In the genomic region with DNA sequence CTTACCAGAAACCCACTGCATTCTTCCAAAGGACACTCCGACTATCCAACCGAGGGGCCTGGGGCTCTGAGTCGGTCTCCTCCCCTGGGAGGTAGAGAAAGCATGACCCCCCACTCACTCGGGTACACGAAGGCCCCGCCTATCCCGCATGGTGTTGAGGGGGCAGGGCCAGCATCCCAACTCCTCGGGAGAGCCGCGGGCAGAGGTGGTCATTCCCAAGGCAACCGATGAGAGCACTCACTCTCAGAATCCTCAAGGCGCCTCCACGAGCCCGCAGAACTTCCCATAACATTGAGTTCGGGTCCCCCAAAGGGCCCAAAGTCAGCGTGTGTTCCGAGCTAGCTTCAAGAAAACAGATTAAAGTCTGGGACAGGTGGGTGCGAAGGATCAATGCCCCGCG, we compare ENCODE assay signal across 7 mouse cellular contexts. TPM values are rescaled to one million over a fixed set of nuclear protein-coding genes. Genes with fewer than 3 reads are reported as not detected.
DNase-seq lines count a peak whose midpoint lies in the region; ATAC-seq and TF ChIP-seq lines count a peak whose summit lies in the region.

No protein-coding gene starts in this region.

- 1% methylated on average over 20 of the region's 20 CpGs for WGBS in cerebellum, adult 2 months
- 1% methylated on average over 20 of the region's 20 CpGs for WGBS in forebrain, embryonic 16.5 days
- 15% methylated on average over 20 of the region's 20 CpGs for WGBS in macrophage (ENCODE audit: missing documents)

- peak overlapping the region; percentile 68 for H3K9ac ChIP-seq in forebrain, embryonic 16.5 days (replicated peaks; ENCODE audit: low read depth, low read length)

- H3K27ac ChIP-seq in cerebellum, adult 2 months (ENCODE audit: insufficient read depth, low read length) = no peak overlapping the region
- H3K27ac ChIP-seq in forebrain, embryonic 16.5 days (ENCODE audit: low read length) = no peak overlapping the region
- peak overlapping the region; percentile 94 for H3K27ac ChIP-seq in macrophage

- no peak for TF ChIP-seq CTCF in cerebellum, adult 2 months (IDR thresholded peaks at IDR 0.05; ENCODE audit: borderline replicate concordance, insufficient read depth, low read depth, low read length)

- peak overlapping the region; percentile 91 for H3K4me2 ChIP-seq in forebrain, embryonic 16.5 days (ENCODE audit: low read length)

- no peaks in the 10 kb centered on the region for H3K27me3 ChIP-seq in cerebellum, adult 2 months (ENCODE audit: control insufficient read depth, insufficient read depth, low read length)
- 0 out of 2 replicates have a peak, but pooled peaks cover 5% of the 10 kb centered on the region for H3K27me3 ChIP-seq in forebrain, embryonic 16.5 days (replicated peaks; ENCODE audit: control insufficient read depth, insufficient read depth, low read length)

- TF ChIP-seq POLR2A in cerebellum, adult 2 months (IDR thresholded peaks at IDR 0.05; ENCODE audit: borderline replicate concordance, insufficient read depth, low read length) = no peak

- H3K36me3 ChIP-seq in forebrain, embryonic 16.5 days (ENCODE audit: control insufficient read depth, insufficient read depth) = no peaks in the 10 kb centered on the region
- peaks cover 38% of the 10 kb centered on the region for H3K36me3 ChIP-seq in macrophage (ENCODE audit: inconsistent target)

- H3K4me1 ChIP-seq in cerebellum, adult 2 months (ENCODE audit: control insufficient read depth, insufficient read depth, low read length) = no peaks in the 10 kb centered on the region
- H3K4me1 ChIP-seq in forebrain, embryonic 16.5 days (replicated peaks; ENCODE audit: control insufficient read depth, insufficient read depth, low read length) = peaks cover 16% of the 10 kb centered on the region

- peak; percentile 50 for ATAC-seq in forebrain, embryonic 16.5 days

- DNase-seq in spleen, adult 18-20 months = peak; percentile 20
- DNase-seq in spleen, adult 12 weeks (ENCODE audit: low spot score) = no peak
- peak in 1 of 2 experiments; percentile 47 for DNase-seq in cerebellum, adult 2 months
- peak; percentile 39 to 76 for DNase-seq in kidney, postnatal 25 days
- DNase-seq in thymus, postnatal 14 days = peak; percentile 48

- H3K4me3 ChIP-seq in cerebellum, adult 2 months (replicated peaks; ENCODE audit: insufficient read depth, low read depth, low read length) = peak overlapping the region; percentile 80
- peak overlapping the region; percentile 65 for H3K4me3 ChIP-seq in forebrain, embryonic 16.5 days (replicated peaks; ENCODE audit: low read length)
- peak overlapping the region; percentile 72 for H3K4me3 ChIP-seq in macrophage (ENCODE audit: inconsistent target)

- H3K9me3 ChIP-seq in forebrain, embryonic 16.5 days (ENCODE audit: control insufficient read depth, low read length) = no peaks in the 10 kb centered on the region

- H3K79me2 ChIP-seq in macrophage (ENCODE audit: inconsistent target) = peaks cover 92% of the 10 kb centered on the region

RNA-seq across cellular contexts. Expression of a gene that starts 2.0 kb away (rescaled TPM):
- polyA plus RNA-seq in cerebellum, adult 2 months (2012; rRNA removed) = 0.87 and 0.98 TPM in 2 replicates
- 0.29 and 0.77 TPM in 2 replicates for polyA plus RNA-seq in forebrain, embryonic 16.5 days (2015; fragmentation: Nextera tagmentation; extraction: Ambion mirVana)
- total RNA-seq in macrophage (2018; cell fraction: chromatin; rRNA removed) = 100 to 1,000 TPM in 25 of 26 experiments, 10 to 100 TPM in 1; 91.4 to 389 (median 168) TPM
- 100 to 1,000 TPM in 2 of 26 experiments, 10 to 100 TPM in 24; 48.9 to 110 (median 75.0) TPM for total RNA-seq in macrophage (2018; cell fraction: cytosol; rRNA removed)
- total RNA-seq in macrophage (2018; cell fraction: nucleus; rRNA removed) = 100 to 1,000 TPM; 123 to 332 (median 182) TPM
- polyA plus RNA-seq in macrophage (2018) = 51.3 to 183 TPM (median 99.8 TPM) in 3 replicates

RNA-seq across cellular contexts. Expression of a gene that starts 2.9 kb away (rescaled TPM):
- polyA plus RNA-seq in cerebellum, adult 2 months (2012; rRNA removed) = 38.1 and 44.2 TPM in 2 replicates
- polyA plus RNA-seq in forebrain, embryonic 16.5 days (2015; fragmentation: Nextera tagmentation; extraction: Ambion mirVana) = 34.4 and 37.3 TPM in 2 replicates
- 1,000 to 10,000 TPM in 5 of 26 experiments, 100 to 1,000 TPM in 21; 398 to 3,038 (median 601) TPM for total RNA-seq in macrophage (2018; cell fraction: chromatin; rRNA removed)
- total RNA-seq in macrophage (2018; cell fraction: cytosol; rRNA removed) = 100 to 1,000 TPM; 117 to 211 (median 152) TPM
- total RNA-seq in macrophage (2018; cell fraction: nucleus; rRNA removed) = 1,000 to 10,000 TPM in 3 of 26 experiments, 100 to 1,000 TPM in 23; 244 to 1,983 (median 383) TPM
- 81.0 to 165 TPM (median 104 TPM) in 3 replicates for polyA plus RNA-seq in macrophage (2018)

RNA-seq across cellular contexts. Expression of a gene that starts 12.0 kb away (rescaled TPM):
- not detected in 2 replicates for polyA plus RNA-seq in cerebellum, adult 2 months (2012; rRNA removed)
- polyA plus RNA-seq in forebrain, embryonic 16.5 days (2015; fragmentation: Nextera tagmentation; extraction: Ambion mirVana) = not detected in 2 replicates
- total RNA-seq in macrophage (2018; cell fraction: chromatin; rRNA removed) = 100 to 1,000 TPM in 7 of 26 experiments, 10 to 100 TPM in 8, 1 to 10 TPM in 7, not detected in 4; 1.5 to 279 (median 15.6) TPM
- total RNA-seq in macrophage (2018; cell fraction: cytosol; rRNA removed) = 100 to 1,000 TPM in 2 of 26 experiments, 10 to 100 TPM in 9, 1 to 10 TPM in 13, under 1 TPM in 2; 0.60 to 133 (median 8.8) TPM
- total RNA-seq in macrophage (2018; cell fraction: nucleus; rRNA removed) = 100 to 1,000 TPM in 6 of 26 experiments, 10 to 100 TPM in 12, 1 to 10 TPM in 8; 2.2 to 494 (median 26.4) TPM
- polyA plus RNA-seq in macrophage (2018) = 1.1 to 2.6 TPM (median 1.2 TPM) in 3 replicates

RNA-seq across cellular contexts. Expression of a gene that starts 16.5 kb away (rescaled TPM):
- 115 and 116 TPM in 2 replicates for polyA plus RNA-seq in cerebellum, adult 2 months (2012; rRNA removed)
- polyA plus RNA-seq in forebrain, embryonic 16.5 days (2015; fragmentation: Nextera tagmentation; extraction: Ambion mirVana) = 181 and 190 TPM in 2 replicates
- total RNA-seq in macrophage (2018; cell fraction: chromatin; rRNA removed) = 100 to 1,000 TPM in 8 of 26 experiments, 10 to 100 TPM in 18; 46.7 to 177 (median 87.6) TPM
- total RNA-seq in macrophage (2018; cell fraction: cytosol; rRNA removed) = 100 to 1,000 TPM; 120 to 188 (median 148) TPM
- 100 to 1,000 TPM in 20 of 26 experiments, 10 to 100 TPM in 6; 68.5 to 233 (median 125) TPM for total RNA-seq in macrophage (2018; cell fraction: nucleus; rRNA removed)
- polyA plus RNA-seq in macrophage (2018) = 124 to 206 TPM (median 173 TPM) in 3 replicates

RNA-seq across cellular contexts. Expression of a gene that starts 47.9 kb away (rescaled TPM):
- polyA plus RNA-seq in cerebellum, adult 2 months (2012; rRNA removed) = 9.3 and 10.6 TPM in 2 replicates
- 5.2 and 5.7 TPM in 2 replicates for polyA plus RNA-seq in forebrain, embryonic 16.5 days (2015; fragmentation: Nextera tagmentation; extraction: Ambion mirVana)
- total RNA-seq in macrophage (2018; cell fraction: chromatin; rRNA removed) = 100 to 1,000 TPM in 11 of 26 experiments, 10 to 100 TPM in 13, 1 to 10 TPM in 2; 8.5 to 342 (median 89.7) TPM
- 100 to 1,000 TPM in 17 of 26 experiments, 10 to 100 TPM in 9; 24.9 to 591 (median 243) TPM for total RNA-seq in macrophage (2018; cell fraction: cytosol; rRNA removed)
- 100 to 1,000 TPM in 18 of 26 experiments, 10 to 100 TPM in 8; 22.1 to 699 (median 165) TPM for total RNA-seq in macrophage (2018; cell fraction: nucleus; rRNA removed)
- polyA plus RNA-seq in macrophage (2018) = 14.9 to 47.0 TPM (median 32.4 TPM) in 3 replicates

Comparison
In these comparisons a context has a peak if more than half of its experiments do, and no peak if none do; other contexts are left out.
1. RNA of a gene that starts 2.0 kb away (polyA plus RNA-seq): 51.3 to 183 TPM in macrophage; 0.87 to 0.98 TPM in cerebellum, adult 2 months and 0.29 to 0.77 TPM in forebrain, embryonic 16.5 days; every median in the first group is over 10 times any median in the second.
2. Peak in every context shown above with its lines, with median percentiles within 50 percentile points of each other: H3K4me3 ChIP-seq.